Mouse (Mus musculus): Measurements from ENCODE around the gene Sdk2.

Gene Sdk2

GRCm38 (mm10) chr11:113851750-113852149 lies 215.1 kb downstream of the Sdk2 start:
- DNase-seq (ENCODE audit: low read depth in 1 of 2, low spot score in 2 of 2): no peak

GRCm38 (mm10) chr11:113849322-113849721 lies 217.5 kb downstream of the Sdk2 start:
- DNase-seq (ENCODE audit: low read depth in 1 of 2, low spot score in 2 of 2): no peak

GRCm38 (mm10) chr11:113843920-113844319 lies 222.9 kb downstream of the Sdk2 start:
- DNase-seq (ENCODE audit: low read depth in 1 of 2, low spot score in 2 of 2): no peak

GRCm38 (mm10) chr11:113842879-113843278 lies 224.0 kb downstream of the Sdk2 start:
- DNase-seq (ENCODE audit: low read depth in 1 of 2, low spot score in 2 of 2): no peak

DNA sequence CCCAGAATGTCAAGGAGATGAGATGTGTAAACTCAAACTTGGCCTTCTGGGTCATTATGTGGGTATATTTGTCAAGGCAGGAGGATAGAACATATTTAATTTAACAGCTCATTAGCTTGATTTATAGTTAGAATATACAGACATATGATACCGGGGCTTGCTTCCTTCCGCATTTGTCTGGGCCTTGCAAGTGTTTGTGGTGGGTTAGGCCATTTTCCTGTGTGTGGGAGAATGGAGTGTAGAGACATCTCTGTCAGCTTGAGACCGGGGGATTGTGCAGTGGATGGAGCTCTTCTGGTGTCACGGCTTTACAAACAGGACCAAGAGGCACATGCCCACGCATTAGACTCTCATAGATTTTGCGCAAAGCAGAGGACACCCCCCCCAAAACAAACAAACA lies 235.2 kb downstream of the Sdk2 start:
- DNase-seq (ENCODE audit: low read depth in 1 of 2, low spot score in 2 of 2): no peak

GRCm38 (mm10) chr11:113828081-113828554 lies 238.7 kb downstream of the Sdk2 start:
- DNase-seq (ENCODE audit: low read depth in 1 of 2, low spot score in 2 of 2): no peak

- no peak for DNase-seq (ENCODE audit: low read depth in 1 of 2, low spot score in 2 of 2)
These were observed 246.8 kb downstream of the Sdk2 start for GRCm38 (mm10) chr11:113820005-113820404.

- DNase-seq (ENCODE audit: low read depth in 1 of 2, low spot score in 2 of 2): no peak
These were observed 247.8 kb downstream of the Sdk2 start for GRCm38 (mm10) chr11:113819001-113819400.

DNA sequence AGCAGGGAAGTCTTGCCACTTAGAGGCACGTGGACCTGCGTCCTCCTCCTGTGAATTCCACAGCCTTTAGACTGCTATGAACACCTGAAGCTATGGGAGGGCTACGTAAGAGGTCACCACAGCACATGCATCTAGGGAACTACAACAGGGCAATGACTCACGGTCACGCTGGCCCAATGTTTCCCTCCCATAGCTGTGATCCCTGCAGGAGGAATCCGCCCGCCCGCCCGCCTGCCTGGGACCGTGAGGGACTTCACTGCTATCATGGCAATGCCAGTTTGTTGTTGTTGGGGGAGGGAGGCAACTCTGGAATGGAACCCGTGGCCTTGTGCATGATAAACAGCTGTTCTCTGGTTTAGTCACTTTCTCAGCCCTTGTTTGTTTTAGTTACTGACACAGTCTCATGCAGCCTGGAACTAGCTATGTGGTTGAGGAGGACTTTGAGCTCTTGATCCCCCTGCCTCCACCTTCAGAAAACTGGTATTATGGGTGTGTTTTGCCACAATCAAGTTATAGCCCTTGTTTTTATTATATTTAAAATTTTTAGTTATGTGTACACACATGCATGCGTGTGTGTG lies 249.8 kb downstream of the Sdk2 start:
- DNase-seq (ENCODE audit: low read depth in 1 of 2, low spot score in 2 of 2): no peak

DNA sequence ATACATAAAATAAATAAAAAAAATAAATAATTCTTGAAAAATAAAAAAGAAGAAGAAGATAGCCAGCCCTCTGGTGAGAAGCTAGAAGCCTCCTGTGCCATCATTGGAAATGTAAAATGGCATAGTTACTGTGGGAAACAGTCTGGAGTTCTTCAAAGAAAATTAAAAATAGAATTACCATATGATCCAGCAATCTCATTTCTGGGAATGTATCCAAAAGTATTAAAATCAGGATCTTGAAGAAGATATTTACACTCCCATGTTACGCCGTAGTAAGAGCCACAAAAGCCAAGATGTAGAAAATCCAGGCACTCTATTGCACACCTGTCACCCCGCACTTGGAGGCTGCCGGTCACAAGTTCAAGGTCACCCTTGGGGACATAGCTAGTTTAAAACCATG lies 250.4 kb downstream of the Sdk2 start:
- DNase-seq (ENCODE audit: low read depth in 1 of 2, low spot score in 2 of 2): no peak

DNA sequence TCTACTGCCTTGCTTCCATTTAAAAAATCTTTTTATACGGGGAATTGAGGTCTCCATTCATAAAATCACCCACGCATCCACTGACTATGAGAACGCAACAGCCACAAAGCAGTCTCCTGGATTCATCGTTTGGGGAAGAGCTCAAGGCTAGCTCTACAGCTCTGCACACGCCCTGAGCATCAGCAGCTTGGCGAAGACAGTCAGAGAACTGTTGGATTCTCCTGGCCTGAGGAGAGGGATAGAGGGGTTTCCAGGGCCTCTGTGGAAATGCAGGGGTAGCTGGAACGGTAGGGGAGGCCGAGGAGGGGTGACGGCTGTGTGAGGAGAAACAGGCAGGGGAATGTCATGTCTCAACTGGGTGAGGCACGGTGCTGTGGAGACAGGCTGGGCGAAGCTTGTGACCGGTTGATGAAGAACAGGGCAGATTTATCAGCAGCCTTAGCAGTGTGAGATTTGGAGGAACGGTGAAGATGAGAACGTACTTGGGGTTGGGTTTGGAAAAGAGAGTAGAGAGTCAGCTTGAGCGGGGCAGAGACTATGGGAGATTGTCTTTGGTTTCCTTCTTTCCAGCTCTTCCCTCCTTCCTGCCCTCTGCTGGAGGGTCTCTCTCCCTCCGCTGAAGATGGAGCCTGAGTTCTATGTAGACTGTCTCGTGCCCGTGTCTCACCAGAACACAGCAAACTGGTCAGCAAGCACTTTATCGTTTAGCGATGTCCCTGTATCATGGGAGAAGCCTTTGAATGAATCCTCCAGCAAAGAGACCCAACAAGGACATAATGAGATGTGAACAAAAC lies 255.1 kb downstream of the Sdk2 start:
- DNase-seq (ENCODE audit: low read depth in 1 of 2, low spot score in 2 of 2): no peak

DNA sequence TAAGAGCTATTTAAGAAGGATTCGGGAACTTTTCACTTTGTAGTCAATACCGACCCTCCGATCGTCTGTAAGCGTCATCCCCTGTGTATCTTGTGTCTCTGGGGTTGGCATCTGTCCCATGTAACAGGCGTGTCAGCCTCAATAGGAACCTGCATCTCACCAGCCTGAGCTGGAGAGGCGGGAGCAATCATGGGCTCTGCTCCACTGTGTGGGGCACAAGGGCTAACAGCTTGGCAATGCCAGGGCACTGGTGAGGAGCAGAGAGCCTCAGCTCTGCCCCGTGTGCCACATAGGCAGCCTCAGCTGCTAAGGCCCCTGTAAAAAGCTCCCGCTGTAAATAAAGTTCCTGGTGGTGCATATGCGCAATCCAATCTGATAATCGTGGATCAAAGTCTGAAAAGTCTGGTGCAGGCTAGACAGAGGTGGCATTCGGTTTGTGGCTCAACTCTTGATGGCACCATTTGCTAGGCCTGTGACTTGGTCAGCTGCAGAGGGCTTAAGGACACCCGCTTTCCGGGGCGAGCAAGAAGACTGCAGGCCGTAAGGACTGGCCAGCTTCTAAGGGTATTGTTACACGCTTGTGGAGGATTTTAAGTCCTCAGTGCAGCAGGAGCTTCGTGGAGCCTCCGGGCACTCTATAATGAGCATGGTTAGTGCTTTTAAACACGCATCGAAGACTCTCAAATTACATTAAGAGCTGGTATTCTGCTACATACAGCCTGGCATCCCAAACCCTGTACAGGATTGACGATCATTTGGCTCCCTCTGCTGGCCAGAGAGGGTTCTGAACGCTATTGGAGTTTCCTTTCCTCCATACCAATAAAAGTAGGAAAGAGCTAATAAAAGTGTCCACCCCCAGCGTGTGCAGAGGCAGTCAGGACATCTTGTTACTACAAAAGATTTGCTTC lies 256.0 kb downstream of the Sdk2 start:
- DNase-seq (ENCODE audit: low read depth in 1 of 2, low spot score in 2 of 2): peak; percentile 19 to 55

DNA sequence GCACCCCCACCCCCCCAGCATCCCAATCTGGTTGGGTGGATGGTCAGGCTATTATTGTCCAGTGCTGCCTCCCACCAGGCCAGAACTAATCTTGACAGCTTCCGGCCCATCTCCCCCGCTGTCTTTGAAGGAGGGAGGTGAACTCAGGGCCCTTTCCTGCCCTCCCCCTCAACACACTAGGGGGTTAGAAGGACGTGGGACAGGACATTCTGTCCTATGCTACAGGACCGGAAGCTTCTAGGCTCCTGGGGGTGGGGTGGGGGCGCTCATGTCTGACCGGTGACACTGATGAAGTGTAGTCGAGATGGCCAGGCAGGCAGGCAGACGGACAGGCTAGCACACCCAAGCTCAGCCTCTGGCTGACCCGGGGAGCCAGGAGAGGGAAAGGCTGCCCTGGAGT lies 259.8 kb downstream of the Sdk2 start:
- no peak for DNase-seq (ENCODE audit: low read depth in 1 of 2, low spot score in 2 of 2)

GRCm38 (mm10) chr11:113806382-113807077 lies 260.3 kb downstream of the Sdk2 start:
- no peak for DNase-seq (ENCODE audit: low read depth in 1 of 2, low spot score in 2 of 2)

- no peak for DNase-seq (ENCODE audit: low read depth in 1 of 2, low spot score in 2 of 2)
These were observed 260.9 kb downstream of the Sdk2 start for GRCm38 (mm10) chr11:113805974-113806373.

- DNase-seq (ENCODE audit: low read depth in 1 of 2, low spot score in 2 of 2): no peak
These were observed 263.4 kb downstream of the Sdk2 start for GRCm38 (mm10) chr11:113803321-113803941.

GRCm38 (mm10) chr11:113802456-113802855 lies 264.4 kb downstream of the Sdk2 start:
- no peak for DNase-seq (ENCODE audit: low read depth in 1 of 2, low spot score in 2 of 2)

DNA sequence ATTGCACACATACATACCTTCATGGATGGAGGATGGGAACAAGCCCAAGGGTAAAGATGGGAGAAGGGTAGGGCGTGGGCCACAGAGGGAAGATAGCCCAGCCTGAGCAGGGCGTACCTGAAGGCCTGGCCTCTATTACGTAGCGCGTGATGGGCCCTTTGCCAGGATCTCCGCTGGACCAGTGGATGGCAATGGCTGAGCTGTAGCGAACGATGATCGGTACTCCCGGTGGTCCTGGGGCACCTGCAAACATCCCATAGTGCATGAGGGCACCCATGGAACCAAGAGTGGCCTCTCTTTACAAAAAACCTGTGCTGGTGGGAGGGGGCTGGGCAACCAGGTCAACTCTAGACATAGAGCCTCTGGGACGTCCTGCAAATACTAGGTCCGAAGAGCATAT lies 266.8 kb downstream of the Sdk2 start:
- no peak for DNase-seq (ENCODE audit: low read depth in 1 of 2, low spot score in 2 of 2)

- no peak for DNase-seq (ENCODE audit: low read depth in 1 of 2, low spot score in 2 of 2)
These were observed 267.8 kb downstream of the Sdk2 start for GRCm38 (mm10) chr11:113799041-113799447.

DNA sequence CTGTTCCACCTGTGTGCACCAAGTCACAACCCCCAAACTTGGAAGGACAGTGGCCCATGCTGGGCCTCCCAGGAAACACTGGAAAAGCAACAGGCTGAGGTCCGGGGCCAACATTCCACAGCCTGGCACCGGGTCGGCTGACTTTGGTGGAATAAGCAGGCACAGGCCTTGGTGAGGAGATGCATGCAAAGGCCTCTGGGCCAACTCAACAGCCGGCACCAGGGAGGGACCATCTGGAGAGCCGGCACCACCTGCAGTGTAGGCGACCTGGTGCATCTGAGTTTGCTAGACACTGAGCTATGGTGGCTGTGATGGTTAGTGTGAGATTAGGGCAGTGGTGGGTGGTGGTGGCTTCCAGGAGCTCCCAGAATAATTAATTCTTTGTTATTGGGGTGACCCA lies 268.8 kb downstream of the Sdk2 start:
- DNase-seq (ENCODE audit: low read depth in 1 of 2, low spot score in 2 of 2): no peak

Data from monocyte, adult 2 months (primary cell).